Mouse (Mus musculus) embryonic facial prominence, embryonic 14.5 days (tissue): ENCODE measurements around the gene Nipa2. TPM values are rescaled to one million over a fixed set of nuclear protein-coding genes. Genes with fewer than 3 reads are reported as not detected.
A peak's percentile ranks its signal among the peaks of the same experiment; 100 is the strongest.

Experiments
- ATAC-seq: fragments of 200-750 bp; cut with Nextera tagmentation; 2 replicates; pipeline ENCODE4 v1.8.0; 2017; ENCODE audit warnings: low read depth, moderate number of reproducible peaks, moderate TSS enrichment
- DNase-seq: peaks from one replicate; pipeline ENCODE4 v3.0.0-alpha.2; 2015; ENCODE audit warnings: low spot score
- H3K27ac ChIP-seq: fragments of 300-500 bp; sonication (generic); replicated peaks from 2 replicates; pipeline ENCODE4 v1.5.1; 2014; ENCODE audit warnings: low read depth, mild to moderate bottlenecking, low read length, moderate library complexity
- H3K27me3 ChIP-seq: fragments of 300-500 bp; sonication (generic); replicated peaks from 2 replicates; pipeline ENCODE4 v1.6.1; 2014; ENCODE audit warnings: low read length; ENCODE audit not compliant: control insufficient read depth, insufficient read depth
- H3K36me3 ChIP-seq: fragments of 300-500 bp; sonication (generic); 2 replicates; pipeline ENCODE4 v1.6.1; 2014; ENCODE audit warnings: low read length, mixed read lengths; ENCODE audit not compliant: control insufficient read depth, insufficient read depth
- H3K4me1 ChIP-seq: fragments of 300-500 bp; sonication (generic); 2 replicates; pipeline ENCODE4 v1.6.1; 2014; ENCODE audit warnings: antibody characterized with exemption, low read length; ENCODE audit not compliant: control insufficient read depth, insufficient read depth
- H3K4me2 ChIP-seq: fragments of 300-500 bp; sonication (generic); 2 replicates; pipeline ENCODE4 v1.6.1; 2014; ENCODE audit warnings: low read depth, mild to moderate bottlenecking, low read length, moderate library complexity, mixed read lengths
- H3K4me3 ChIP-seq: fragments of 300-500 bp; sonication (generic); 2 replicates; pipeline ENCODE4 v1.5.1; 2014; ENCODE audit warnings: low read depth, mild to moderate bottlenecking, low read length
- H3K9ac ChIP-seq: fragments of 300-500 bp; sonication (generic); 2 replicates; pipeline ENCODE4 v1.6.1; 2014; ENCODE audit warnings: low read depth, mild to moderate bottlenecking, low read length, moderate library complexity, mixed read lengths
- H3K9me3 ChIP-seq: fragments of 300-500 bp; sonication (generic); 2 replicates; pipeline ENCODE4 v1.6.1; 2016; ENCODE audit warnings: low read length; ENCODE audit not compliant: control insufficient read depth
- WGBS: fragments of 180-500 bp; shearing (Covaris S2); extraction: QIAGEN DNeasy Blood & Tissue Kit; methylation state at CpG from one replicate; pipeline ENCODE4 v1.1.7; 2014; 5-methylcytosine and 5-hydroxymethylcytosine counted together
- polyA plus RNA-seq: library from polyadenylated mRNA; unstranded; fragments of >200 nt; fragmentation: Nextera tagmentation; extraction: Ambion mirVana; gene quantifications from 2 replicates; pipeline ENCODE4 v1.2.1, GENCODE M21; 2014

The Nipa2 gene
- 50.9 and 52.9 TPM in 2 replicates for polyA plus RNA-seq

DNA sequence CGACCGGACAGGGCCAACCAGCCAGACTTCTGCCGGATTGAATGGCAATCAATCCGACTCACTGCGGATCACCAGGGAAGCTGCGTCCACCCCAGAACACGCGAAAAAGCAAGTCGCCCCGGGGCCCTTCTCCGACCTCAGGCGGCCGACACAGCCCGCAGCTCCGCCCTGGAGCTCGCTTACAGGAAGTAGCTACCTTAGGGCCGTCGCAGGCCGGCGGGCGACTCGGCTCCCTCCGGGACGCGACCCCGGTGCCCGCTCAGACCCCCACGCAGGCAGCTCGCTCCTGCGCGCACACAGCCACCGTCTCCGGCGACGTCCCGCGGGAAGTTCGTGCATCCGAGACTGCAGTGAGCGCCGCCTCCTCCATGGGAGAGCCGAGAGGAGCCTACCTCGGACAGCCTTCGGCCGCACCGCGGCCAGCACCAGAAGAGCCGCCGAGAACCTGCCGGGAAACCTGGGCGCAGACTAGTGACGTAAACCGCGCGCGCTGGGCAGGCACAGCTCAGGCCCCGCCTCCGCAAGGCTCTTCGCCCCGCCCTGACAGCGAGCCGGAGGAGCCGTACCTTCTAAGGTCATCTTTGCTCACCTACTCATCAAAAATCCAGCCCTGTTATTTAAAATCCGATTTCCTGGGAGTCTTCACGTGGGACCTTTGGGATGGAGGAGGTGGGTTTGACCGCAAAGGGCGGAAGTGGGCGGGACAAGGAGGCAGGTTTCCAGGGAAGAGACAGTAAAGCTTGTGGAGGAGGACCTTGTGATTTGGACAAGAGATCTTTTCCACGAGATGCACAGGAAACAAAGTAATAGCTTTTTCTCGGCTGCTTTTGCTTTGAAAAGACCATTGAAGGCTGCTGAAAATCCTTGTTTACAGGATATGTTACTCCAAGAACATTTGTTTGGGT is at the start of gene Nipa2:
Gene Nipa2 (minus strand): TSS at position 473 of the 905 bp plus-strand sequence.
- H3K4me2 ChIP-seq: peak within 1 kb of the TSS; percentile 74
- no peaks in the 10 kb centered on the region for H3K27me3 ChIP-seq
- H3K36me3 ChIP-seq: 0 out of 2 replicates have a peak, but pooled peaks cover 3% of the 10 kb centered on the region
- ATAC-seq: peak; percentile 98
- no peaks in the 10 kb centered on the region for H3K9me3 ChIP-seq
- peak within 1 kb of the TSS; percentile 95 for H3K4me3 ChIP-seq
- peaks cover 9% of the 10 kb centered on the region; the same call in 1 of the 2 replicates for H3K4me1 ChIP-seq
- H3K9ac ChIP-seq: peak within 1 kb of the TSS; percentile 94
- H3K27ac ChIP-seq: peak within 1 kb of the TSS; percentile 92
- WGBS: 1% methylated on average over 42 of the region's 70 CpGs
- DNase-seq: peak; percentile 94

DNA sequence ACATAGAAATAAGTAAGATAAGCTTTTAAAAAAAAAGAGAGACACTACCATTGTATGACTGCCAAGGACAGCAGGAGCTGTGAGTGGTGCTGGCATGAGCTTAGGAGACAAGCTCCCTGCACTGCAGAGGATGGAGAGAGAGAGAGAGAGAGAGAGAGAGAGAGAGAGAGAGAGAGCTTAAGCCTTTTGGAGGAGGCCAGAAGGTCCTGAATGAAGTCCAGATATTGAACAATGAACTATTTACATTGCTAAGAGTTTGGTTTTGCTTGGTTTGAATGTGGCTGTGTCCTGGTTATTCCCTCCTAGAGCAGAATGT is 48.7 kb upstream of the Nipa2 start:
- no peak overlapping the region for H3K4me3 ChIP-seq
- ATAC-seq: no peak

DNA sequence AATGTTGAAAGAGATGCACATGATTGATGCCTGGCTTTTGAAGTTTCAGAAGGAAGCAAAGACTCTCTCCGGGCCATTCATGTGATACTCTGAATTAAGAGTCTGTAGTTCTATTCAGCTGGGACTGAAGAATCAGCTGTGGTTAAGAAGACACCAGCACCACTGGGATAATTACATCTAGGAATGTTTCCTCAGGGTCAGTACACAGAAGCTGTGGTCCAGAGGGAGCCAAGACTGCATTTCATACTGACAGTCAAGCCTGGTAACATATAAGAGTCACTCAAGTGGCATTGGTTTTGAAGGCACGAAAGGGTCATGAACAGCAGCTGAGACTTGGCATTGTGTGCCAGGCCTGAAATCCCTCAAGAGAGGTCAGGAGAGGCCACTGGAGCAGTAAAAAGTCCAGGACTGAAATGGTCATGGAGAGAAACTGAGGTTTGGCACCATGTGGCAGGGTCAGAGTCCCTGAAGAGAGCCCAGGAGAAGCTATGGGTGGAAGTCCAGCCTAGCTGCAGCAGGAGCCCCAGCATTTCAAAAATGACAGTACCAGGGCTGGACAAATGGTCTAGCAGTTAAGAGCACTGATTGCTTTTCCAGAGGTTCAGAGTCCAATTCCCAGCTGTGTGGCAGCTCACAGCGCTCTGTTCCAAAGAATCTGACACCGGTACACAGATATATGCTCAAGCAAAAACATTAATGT is 48.2 kb upstream of the Nipa2 start:
- Histone ChIP-seq H3K27me3 (no peaks in the 10 kb centered on the region), H3K36me3 (no peaks in the 10 kb centered on the region), H3K9me3 (no peaks in the 10 kb centered on the region), H3K4me1 (no peaks in the 10 kb centered on the region), H3K9ac (no peak overlapping the region), H3K4me2 (no peak overlapping the region), H3K27ac (no peak overlapping the region), H3K4me3 (no peak overlapping the region)
- no peak for DNase-seq
- ATAC-seq: no peak
- 77% methylated on average over 4 of the region's 4 CpGs for WGBS

More for the DNA sequence above, 48.7 kb upstream of the Nipa2 start:
- H3K36me3 ChIP-seq: no peaks in the 10 kb centered on the region
- H3K9me3 ChIP-seq: no peaks in the 10 kb centered on the region
- no peak overlapping the region for H3K27ac ChIP-seq
- no peaks in the 10 kb centered on the region for H3K4me1 ChIP-seq
- H3K27me3 ChIP-seq: no peaks in the 10 kb centered on the region
- no peak for DNase-seq
- no peak overlapping the region for H3K9ac ChIP-seq
- no peak overlapping the region for H3K4me2 ChIP-seq

DNA sequence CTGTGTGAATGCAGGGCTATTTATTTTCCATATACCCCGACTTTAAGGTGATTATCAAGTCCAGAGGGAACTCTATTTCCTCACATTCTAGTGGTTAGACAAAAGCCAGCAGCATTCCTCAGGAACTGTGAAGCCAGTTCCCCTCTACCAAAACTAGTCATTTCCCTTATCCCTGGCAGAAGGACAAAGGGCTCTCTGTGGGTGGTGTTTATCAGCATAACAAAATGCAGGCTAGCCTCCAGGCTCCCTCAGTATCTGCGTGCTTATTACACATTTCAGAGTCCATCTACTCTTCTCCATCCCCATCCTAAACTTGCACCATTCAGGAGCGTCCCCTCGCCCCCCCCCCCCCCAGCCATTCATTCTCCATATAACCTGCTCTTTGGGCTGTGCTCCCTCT is 36.7 kb upstream of the Nipa2 start:
- 13% methylated on average over 3 of the region's 4 CpGs for WGBS

DNA sequence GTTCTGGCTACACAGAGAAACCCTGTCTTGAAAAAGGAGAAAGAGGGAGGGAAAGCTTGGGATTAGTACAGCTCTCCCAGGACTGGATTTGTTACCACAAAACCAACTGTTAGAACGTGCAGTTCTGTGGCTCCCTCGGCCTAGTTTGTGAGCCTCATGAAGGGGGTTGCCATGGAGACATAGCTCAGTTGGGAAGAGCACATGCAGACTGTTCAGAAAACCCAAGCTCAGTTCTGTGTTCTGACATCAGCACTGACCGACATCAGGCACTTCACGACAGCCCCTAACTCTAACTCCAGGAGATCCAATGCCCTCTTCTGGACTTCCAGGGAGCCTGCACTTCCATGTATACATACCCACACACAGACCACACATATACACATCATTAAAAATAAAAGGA is 32.7 kb upstream of the Nipa2 start:
- Histone ChIP-seq H3K9ac (no peak overlapping the region), H3K4me3 (no peak overlapping the region), H3K27ac (no peak overlapping the region), H3K4me1 (no peaks in the 10 kb centered on the region; the same call in 1 of the 2 replicates), H3K27me3 (no peaks in the 10 kb centered on the region), H3K4me2 (no peak overlapping the region), H3K9me3 (no peaks in the 10 kb centered on the region), H3K36me3 (no peaks in the 10 kb centered on the region)
- ATAC-seq: peak; percentile 41; the same call in 1 of the 2 replicates
- 52% methylated on average over 4 of the region's 4 CpGs for WGBS
- DNase-seq: peak; percentile 55

More for the DNA sequence above, 36.7 kb upstream of the Nipa2 start:
- Histone ChIP-seq H3K36me3 (no peaks in the 10 kb centered on the region), H3K9ac (no peak overlapping the region), H3K9me3 (no peaks in the 10 kb centered on the region), H3K4me3 (no peak overlapping the region), H3K27ac (no peak overlapping the region), H3K4me2 (no peak overlapping the region), H3K27me3 (no peaks in the 10 kb centered on the region), H3K4me1 (no peaks in the 10 kb centered on the region; the same call in 1 of the 2 replicates)
- ATAC-seq: no peak
- DNase-seq: peak; percentile 23

DNA sequence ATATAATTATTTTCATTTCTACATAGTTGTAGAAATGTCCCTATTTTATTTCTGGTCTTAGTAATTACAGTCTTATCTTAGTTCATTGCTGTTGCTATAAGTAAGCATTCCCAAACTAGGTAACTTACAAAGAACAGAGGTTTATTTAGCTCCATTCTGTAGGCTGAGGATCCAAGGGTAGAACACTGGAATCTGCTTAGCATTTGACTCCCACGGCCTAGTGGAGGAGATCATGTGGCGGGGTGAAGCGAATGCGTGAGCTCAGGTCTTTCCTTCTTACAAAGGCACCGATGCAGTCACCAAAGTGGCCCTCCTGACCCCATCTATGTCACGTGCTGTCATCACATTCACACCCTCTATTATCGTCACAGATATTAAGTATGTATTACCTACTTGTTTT is 29.6 kb upstream of the Nipa2 start:
- Histone ChIP-seq H3K36me3 (0 out of 2 replicates have a peak, but pooled peaks cover 4% of the 10 kb centered on the region), H3K4me3 (no peak overlapping the region), H3K27ac (no peak overlapping the region), H3K4me1 (no peaks in the 10 kb centered on the region), H3K27me3 (no peaks in the 10 kb centered on the region), H3K4me2 (no peak overlapping the region), H3K9me3 (no peaks in the 10 kb centered on the region), H3K9ac (no peak overlapping the region)
- ATAC-seq (no peak), DNase-seq (no peak)
- 90% methylated on average over 7 of the region's 7 CpGs for WGBS

DNA sequence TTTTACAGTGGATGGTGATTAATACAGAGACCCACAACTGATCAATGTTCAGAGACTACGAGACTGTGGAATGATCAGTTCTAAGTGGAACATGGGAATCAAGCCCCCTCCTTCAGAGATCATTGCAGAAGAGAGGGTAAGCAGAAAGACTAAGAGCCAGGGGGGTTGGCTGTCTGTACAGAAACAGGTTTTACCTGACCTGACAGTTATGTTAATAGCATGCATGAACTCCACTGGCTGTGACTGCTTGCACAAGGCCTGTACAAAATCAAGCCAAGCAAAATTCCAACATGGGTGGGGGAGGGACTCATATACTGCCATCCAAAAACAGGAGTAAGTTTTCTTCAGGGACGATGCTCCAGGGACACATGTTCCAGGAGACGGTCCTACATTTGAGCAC is 28.9 kb upstream of the Nipa2 start:
- no peak overlapping the region for H3K4me3 ChIP-seq
- no peaks in the 10 kb centered on the region for H3K9me3 ChIP-seq
- ATAC-seq (no peak), DNase-seq (peak; percentile 37)
- no peak overlapping the region for H3K27ac ChIP-seq
- H3K9ac ChIP-seq: no peak overlapping the region
- no peak overlapping the region for H3K4me2 ChIP-seq
- 87% methylated on average over 3 of the region's 3 CpGs for WGBS
- H3K4me1 ChIP-seq: no peaks in the 10 kb centered on the region
- H3K27me3 ChIP-seq: no peaks in the 10 kb centered on the region
- H3K36me3 ChIP-seq: 0 out of 2 replicates have a peak, but pooled peaks cover 4% of the 10 kb centered on the region

DNA sequence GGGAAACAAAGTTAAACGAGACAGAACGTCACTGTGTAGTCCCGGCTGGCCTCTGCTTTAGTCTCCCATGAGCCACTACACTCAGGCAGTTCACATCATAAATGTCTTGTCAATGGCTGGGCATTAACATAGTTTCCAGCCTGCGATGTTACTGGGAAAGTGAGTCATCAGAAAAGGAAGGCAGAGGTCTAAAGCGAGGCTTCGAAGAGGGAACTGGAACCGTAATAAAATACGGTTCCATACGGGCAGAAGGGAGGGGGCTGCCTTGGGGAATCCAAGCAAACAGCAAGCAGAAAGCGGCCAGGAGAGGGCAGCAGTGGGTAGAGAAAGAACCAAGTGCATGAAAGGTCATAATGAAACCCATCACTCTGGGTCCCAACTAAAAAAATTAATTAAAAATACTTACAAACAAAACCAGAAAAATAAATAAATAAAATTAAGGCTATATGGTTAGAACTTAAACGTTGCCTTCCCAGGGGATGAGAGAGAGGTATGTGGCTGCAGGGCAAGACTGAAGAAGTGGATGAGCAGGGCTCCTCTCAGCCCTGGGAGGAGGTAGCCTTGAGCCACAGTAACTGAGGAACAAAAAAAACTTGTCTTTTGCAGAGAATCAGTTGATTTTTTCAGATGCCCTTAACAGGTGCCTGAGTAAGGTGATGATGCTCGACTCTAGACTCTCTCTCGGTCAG is 24.4 kb upstream of the Nipa2 start:
- no peak overlapping the region for H3K4me3 ChIP-seq
- no peaks in the 10 kb centered on the region for H3K4me1 ChIP-seq
- 27% methylated on average over 13 of the region's 13 CpGs for WGBS
- peak; percentile 62 for DNase-seq
- H3K27me3 ChIP-seq: no peaks in the 10 kb centered on the region
- H3K27ac ChIP-seq: no peak overlapping the region
- H3K4me2 ChIP-seq: peak overlapping the region; percentile 25
- ATAC-seq: peak; percentile 73
- no peaks in the 10 kb centered on the region for H3K9me3 ChIP-seq
- H3K9ac ChIP-seq: 0 out of 2 replicates have a peak overlapping the region, but pooled peaks have one; percentile 7
- 0 out of 2 replicates have a peak, but pooled peaks cover 4% of the 10 kb centered on the region for H3K36me3 ChIP-seq
